Mouse (Mus musculus): Measurements from ENCODE around the gene Med27.

- TF ChIP-seq SMC3 (IDR thresholded peaks at IDR 0.05; ENCODE audit: low read depth, low read length) (no peak), MAX (IDR thresholded peaks at IDR 0.05; ENCODE audit: low read length) (no peak), POLR2A (IDR thresholded peaks at IDR 0.05; ENCODE audit: low read depth, low read length) (no peak)
Observed at GRCm38 (mm10) chr2:29436376-29436775, 89.8 kb downstream of the Med27 start.

Measured in CH12.LX (cell line).